Mouse (Mus musculus) bone marrow macrophage, adult 2 months (primary cell): Measurements from ENCODE around the gene Rnf130. TPM values are rescaled to one million over a fixed set of nuclear protein-coding genes. Genes with fewer than 3 reads are reported as not detected.
"Not testable (repeated sequence)": the region's sequence is repeated elsewhere in the genome, so short reads cannot be mapped to it uniquely, and the experiment has no call there.

ENCODE experiments used
- H3K27ac ChIP-seq: 2 replicates; pipeline ENCODE4 v1.5.1; 2012; ENCODE audit warnings: low read depth, low read length; ENCODE audit not compliant: insufficient read depth
- H3K4me1 ChIP-seq: 2 replicates; pipeline ENCODE4 v1.6.1; 2012; ENCODE audit warnings: low read length; ENCODE audit not compliant: control insufficient read depth, insufficient read depth
- H3K4me3 ChIP-seq: 2 replicates; pipeline ENCODE4 v1.5.1; 2012; ENCODE audit warnings: mild to moderate bottlenecking, low read length, moderate library complexity; ENCODE audit not compliant: insufficient read depth
- CTCF ChIP-seq: IDR thresholded peaks from 2 replicates; pipeline ENCODE4 v1.5.1; 2012; ENCODE audit warnings: low read depth, mild to moderate bottlenecking, low read length, moderate library complexity
- POLR2A ChIP-seq: IDR thresholded peaks from 2 replicates; pipeline ENCODE4 v1.6.1; 2012; ENCODE audit warnings: mild to moderate bottlenecking, low read depth, low read length, borderline replicate concordance
- polyA plus RNA-seq: library from polyadenylated mRNA; stranded (reverse); fragments of >200 nt; gene quantifications from 2 replicates; pipeline ENCODE4 v1.2.4, GENCODE M21; 2012; ENCODE audit not compliant: missing spikeins, insufficient read depth, insufficient read length

Gene Rnf130
- polyA plus RNA-seq, 1 experiment: 504 TPM

DNA sequence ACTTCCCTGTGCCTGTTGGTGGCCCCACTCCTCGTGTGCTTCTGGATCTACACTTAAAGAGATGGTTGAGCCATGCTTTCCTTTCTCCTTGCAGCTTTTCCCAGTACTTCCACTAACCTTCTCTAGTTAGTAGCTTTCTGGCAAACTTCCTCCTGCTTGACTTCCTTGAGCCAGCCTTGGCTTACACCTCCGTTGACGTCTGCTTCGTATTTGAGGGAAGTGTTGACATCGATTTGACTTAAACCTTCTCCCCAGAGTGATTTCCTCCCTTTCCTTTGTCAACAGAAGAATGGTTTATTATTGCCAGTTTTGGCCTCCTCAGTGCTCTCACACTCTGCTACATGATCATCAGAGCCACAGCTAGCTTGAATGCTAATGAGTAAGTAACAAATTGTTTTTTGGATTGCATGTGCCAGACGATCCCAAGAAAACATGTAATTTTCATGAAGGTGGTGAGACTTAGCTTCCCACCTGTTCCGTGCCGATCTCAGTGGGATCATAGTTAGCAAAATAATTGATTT lies 73.9 kb downstream of the Rnf130 start:
- Histone ChIP-seq H3K4me1 (peaks cover 27% of the 10 kb centered on the region), H3K4me3 (no peak overlapping the region), H3K27ac (no peak overlapping the region)
- TF ChIP-seq POLR2A (no peak), CTCF (no peak)

- peaks cover 30% of the 10 kb centered on the region for H3K4me1 ChIP-seq
- no peak overlapping the region for H3K27ac ChIP-seq
- H3K4me3 ChIP-seq: no peak overlapping the region
Observed at GRCm38 (mm10) chr11:50099692-50100091, 74.5 kb downstream of the Rnf130 start.

GRCm38 (mm10) chr11:50100548-50101307 lies 75.6 kb downstream of the Rnf130 start:
- no peak overlapping the region for H3K27ac ChIP-seq

More at GRCm38 (mm10) chr11:50099692-50100091, 74.5 kb downstream of the Rnf130 start:
- TF ChIP-seq CTCF (no peak), POLR2A (no peak)

GRCm38 (mm10) chr11:50101962-50102361 lies 76.8 kb downstream of the Rnf130 start:
- H3K27ac ChIP-seq, H3K4me3 ChIP-seq: not testable (repeated sequence)
- peaks cover 45% of the 10 kb centered on the region for H3K4me1 ChIP-seq

More at GRCm38 (mm10) chr11:50100548-50101307, 75.6 kb downstream of the Rnf130 start:
- H3K4me1 ChIP-seq: peaks cover 36% of the 10 kb centered on the region
- TF ChIP-seq POLR2A: no peak
- TF ChIP-seq CTCF: no peak
- no peak overlapping the region for H3K4me3 ChIP-seq

- TF ChIP-seq CTCF (no peak), POLR2A (no peak)
- Histone ChIP-seq H3K27ac (no peak overlapping the region), H3K4me1 (peaks cover 51% of the 10 kb centered on the region), H3K4me3 (no peak overlapping the region)
Observed at GRCm38 (mm10) chr11:50104016-50104415, 78.9 kb downstream of the Rnf130 start.

DNA sequence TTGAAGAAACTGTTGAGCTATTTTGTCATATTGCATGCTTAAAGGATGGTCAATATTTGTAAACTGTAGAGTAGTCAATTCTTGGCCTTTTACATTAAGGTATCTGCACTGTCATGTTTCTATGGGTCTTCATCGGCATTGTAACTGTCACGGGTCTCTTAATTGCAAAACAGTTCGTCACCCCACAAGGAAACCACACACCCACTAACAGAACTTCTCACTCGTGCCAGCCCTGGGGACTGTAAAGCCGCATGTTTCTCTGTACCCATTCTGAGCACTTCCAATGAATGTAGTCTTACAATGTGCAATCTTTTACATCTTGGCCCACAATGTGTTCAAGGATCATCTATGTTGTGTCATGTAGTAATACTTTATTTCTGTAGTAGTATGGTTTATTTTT lies 80.1 kb downstream of the Rnf130 start:
- TF ChIP-seq POLR2A (no peak), CTCF (no peak)
- no peak overlapping the region for H3K27ac ChIP-seq

DNA sequence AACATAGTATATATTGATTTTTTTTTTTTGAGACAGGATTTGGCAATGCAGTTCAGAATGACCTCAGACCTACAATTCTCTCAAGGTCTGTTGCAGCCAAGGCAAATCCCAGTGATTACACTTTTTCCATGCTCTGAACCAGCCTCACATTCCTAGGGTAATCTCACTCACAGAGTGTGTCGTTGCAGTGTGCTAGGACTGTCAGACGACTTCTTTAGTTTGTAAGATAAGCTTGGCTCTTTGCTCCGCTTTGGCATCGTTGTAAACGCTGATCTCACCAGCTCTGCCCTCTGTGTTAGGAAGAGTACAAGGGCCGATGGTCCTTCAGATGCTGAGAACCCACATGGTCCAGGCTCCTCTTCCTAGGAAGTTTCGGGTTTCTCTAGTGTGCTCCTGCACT lies 80.9 kb downstream of the Rnf130 start:
- Histone ChIP-seq H3K4me3 (no peak overlapping the region), H3K4me1 (peaks cover 54% of the 10 kb centered on the region), H3K27ac (no peak overlapping the region)
- no peak for TF ChIP-seq POLR2A
- no peak for TF ChIP-seq CTCF

More for the DNA sequence above, 80.1 kb downstream of the Rnf130 start:
- Histone ChIP-seq H3K4me1 (peaks cover 54% of the 10 kb centered on the region), H3K4me3 (no peak overlapping the region)

- no peak for TF ChIP-seq POLR2A
- TF ChIP-seq CTCF: no peak
- Histone ChIP-seq H3K4me1 (peaks cover 41% of the 10 kb centered on the region), H3K4me3 (peak overlapping the region; percentile 42), H3K27ac (peak overlapping the region; percentile 97)
Observed at GRCm38 (mm10) chr11:50108823-50109244, 83.7 kb downstream of the Rnf130 start.

DNA sequence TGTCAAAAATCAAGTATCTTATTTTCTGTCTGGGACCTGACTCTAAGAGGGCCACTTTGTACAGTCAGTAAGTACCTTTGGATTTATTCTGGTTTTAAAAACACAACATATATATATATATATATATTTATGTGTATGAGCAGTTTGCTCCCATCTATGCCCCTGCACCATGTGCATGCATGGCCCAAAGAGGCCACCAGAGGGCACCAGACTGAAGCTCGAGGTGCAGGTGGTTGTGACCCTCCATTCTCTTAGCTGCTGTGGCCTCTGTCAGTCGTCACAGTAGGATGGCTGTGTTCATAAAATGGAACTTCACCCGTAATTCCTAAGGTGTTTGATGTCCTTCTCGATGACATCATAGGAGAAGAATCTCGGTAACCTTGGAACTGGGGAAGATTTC lies 89.2 kb downstream of the Rnf130 start:
- H3K27ac ChIP-seq: no peak overlapping the region
- peaks cover 13% of the 10 kb centered on the region for H3K4me1 ChIP-seq
- no peak for TF ChIP-seq POLR2A
- TF ChIP-seq CTCF: peak; percentile 63; the same call in 1 of the 2 replicates
- H3K4me3 ChIP-seq: no peak overlapping the region

GRCm38 (mm10) chr11:50122631-50123081 lies 97.5 kb downstream of the Rnf130 start:
- no peak for TF ChIP-seq POLR2A
- no peak for TF ChIP-seq CTCF
- Histone ChIP-seq H3K27ac (no peak overlapping the region), H3K4me1 (no peaks in the 10 kb centered on the region), H3K4me3 (no peak overlapping the region)
